Mouse (Mus musculus) bone marrow macrophage, adult 2 months (primary cell): ENCODE measurements around the gene Trim15.

Source experiments
- CTCF ChIP-seq: IDR thresholded peaks from 2 replicates; pipeline ENCODE4 v1.5.1; 2012; ENCODE audit warnings: low read depth, mild to moderate bottlenecking, low read length, moderate library complexity
- POLR2A ChIP-seq: IDR thresholded peaks from 2 replicates; pipeline ENCODE4 v1.6.1; 2012; ENCODE audit warnings: mild to moderate bottlenecking, low read depth, low read length, borderline replicate concordance

GRCm38 (mm10) chr17:36844725-36845124 is 22.3 kb downstream of the Trim15 start:
- no peak for TF ChIP-seq CTCF
- no peak for TF ChIP-seq POLR2A
